Mouse (Mus musculus): ENCODE measurements around the gene Pip4k2a.
A peak's percentile ranks its signal among the peaks of the same experiment; 100 is the strongest.

Pip4k2a gene

GRCm38 (mm10) chr2:18831031-18831774 is 166.7 kb downstream of the Pip4k2a start:
- no peak for DNase-seq

GRCm38 (mm10) chr2:18822711-18823110 is 175.2 kb downstream of the Pip4k2a start:
- DNase-seq = peak; percentile 88 to 89

- DNase-seq = no peak
These were observed 176.2 kb downstream of the Pip4k2a start for GRCm38 (mm10) chr2:18821451-18822379.

- no peak for DNase-seq
These were observed 178.4 kb downstream of the Pip4k2a start for GRCm38 (mm10) chr2:18819520-18819919.

GRCm38 (mm10) chr2:18816036-18816435 is 181.9 kb downstream of the Pip4k2a start:
- peak; percentile 46 to 64 for DNase-seq

- DNase-seq = peak; percentile 91
These were observed 182.5 kb downstream of the Pip4k2a start for GRCm38 (mm10) chr2:18815336-18815965.

GRCm38 (mm10) chr2:18814447-18814804 is 183.5 kb downstream of the Pip4k2a start:
- no peak for DNase-seq

- no peak for DNase-seq
These were observed 184.1 kb downstream of the Pip4k2a start for GRCm38 (mm10) chr2:18813683-18814446.

GRCm38 (mm10) chr2:18807961-18808360 is 190.0 kb downstream of the Pip4k2a start:
- DNase-seq = no peak

- no peak for DNase-seq
These were observed 196.6 kb downstream of the Pip4k2a start for GRCm38 (mm10) chr2:18801281-18801862.

GRCm38 (mm10) chr2:18800646-18801251 is 197.2 kb downstream of the Pip4k2a start:
- DNase-seq = peak in 1 of 2 experiments; percentile 11

GRCm38 (mm10) chr2:18799966-18800645 is 197.8 kb downstream of the Pip4k2a start:
- peak; percentile 89 to 92 for DNase-seq

- no peak for DNase-seq
These were observed 198.5 kb downstream of the Pip4k2a start for GRCm38 (mm10) chr2:18799265-18799965.

GRCm38 (mm10) chr2:18797776-18798175 is 200.2 kb downstream of the Pip4k2a start:
- DNase-seq = no peak

GRCm38 (mm10) chr2:18794261-18794660 is 203.7 kb downstream of the Pip4k2a start:
- no peak for DNase-seq

Data from cerebellum, postnatal 10 days (tissue).